Mouse (Mus musculus) forebrain, postnatal 0 days (tissue): ENCODE data around the gene Gm4498. TPM values are rescaled to one million over a fixed set of nuclear protein-coding genes. Genes with fewer than 3 reads are reported as not detected.
"Not testable (repeated sequence)": the region's sequence is repeated elsewhere in the genome, so short reads cannot be mapped to it uniquely, and the experiment has no call there.

Experiments used
- ATAC-seq: fragments of 200-750 bp; cut with Nextera tagmentation; 2 replicates; pipeline ENCODE4 v1.8.0; 2017; ENCODE audit warnings: mild to moderate bottlenecking, moderate library complexity
- DNase-seq: peaks from one replicate; pipeline ENCODE4 v3.0.0-alpha.2; 2015
- H3K27ac ChIP-seq: fragments of 300-500 bp; sonication (generic); 2 replicates; pipeline ENCODE4 v1.5.1; 2014; ENCODE audit warnings: low read depth, mild to moderate bottlenecking, antibody characterized with exemption, low read length, moderate library complexity, mixed read lengths
- H3K27me3 ChIP-seq: fragments of 300-500 bp; sonication (generic); 2 replicates; pipeline ENCODE4 v1.6.1; 2014; ENCODE audit warnings: mild to moderate bottlenecking, low read length, mixed read lengths; ENCODE audit not compliant: insufficient read depth
- H3K36me3 ChIP-seq: fragments of 300-500 bp; sonication (generic); 2 replicates; pipeline ENCODE4 v1.6.1; 2014; ENCODE audit warnings: mild to moderate bottlenecking, moderate library complexity; ENCODE audit not compliant: insufficient read depth
- H3K4me1 ChIP-seq: fragments of 300-500 bp; sonication (generic); 2 replicates; pipeline ENCODE4 v1.6.1; 2014; ENCODE audit warnings: antibody characterized with exemption; ENCODE audit not compliant: insufficient read depth
- H3K4me2 ChIP-seq: fragments of 300-500 bp; sonication (generic); 2 replicates; pipeline ENCODE4 v1.6.1; 2014; ENCODE audit warnings: low read depth, mild to moderate bottlenecking, moderate library complexity
- H3K4me3 ChIP-seq: fragments of 300-500 bp; sonication (generic); 2 replicates; pipeline ENCODE4 v1.5.1; 2014; ENCODE audit warnings: low read depth, low read length, mixed read lengths
- H3K9ac ChIP-seq: fragments of 300-500 bp; sonication (generic); 2 replicates; pipeline ENCODE4 v1.6.1; 2014; ENCODE audit warnings: mild to moderate bottlenecking
- H3K9me3 ChIP-seq: fragments of 300-500 bp; sonication (generic); 2 replicates; pipeline ENCODE4 v1.6.1; 2016; ENCODE audit warnings: low read length
- WGBS: fragments of 180-500 bp; shearing (Covaris S2); extraction: QIAGEN DNeasy Blood & Tissue Kit; methylation state at CpG from one replicate; pipeline ENCODE4 v1.1.7; 2014; 5-methylcytosine and 5-hydroxymethylcytosine counted together
- polyA plus RNA-seq: library from polyadenylated mRNA; unstranded; fragments of >200 nt; fragmentation: Nextera tagmentation; extraction: Ambion mirVana; gene quantifications from 2 replicates; pipeline ENCODE4 v1.2.1, GENCODE M21; 2015
- total RNA-seq: library from RNA; depleted of rRNA; stranded (reverse); fragments of >200 nt; gene quantifications from 2 replicates; pipeline ENCODE4 v1.2.3, GENCODE M21; 2014; rRNA removed

The Gm4498 gene
- not detected in 2 replicates for total RNA-seq
- not detected in 2 replicates for polyA plus RNA-seq

DNA sequence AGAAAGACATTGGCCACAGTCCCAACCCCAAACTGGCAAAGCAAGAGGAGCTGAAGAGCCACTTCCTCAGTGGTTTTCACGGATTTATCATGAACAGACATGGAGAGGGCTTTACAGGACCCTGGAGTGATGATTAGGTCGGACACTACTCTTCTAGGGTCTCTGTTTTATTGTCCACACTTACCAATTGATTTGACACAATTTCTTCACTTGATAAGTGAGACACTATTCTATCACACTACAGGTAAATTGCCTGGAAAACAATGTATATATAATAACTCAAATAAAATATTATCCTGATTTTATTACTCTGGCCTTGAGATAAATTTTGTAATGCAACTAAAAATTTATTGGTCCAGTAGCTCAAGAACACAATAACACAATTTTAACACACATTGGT lies at the start of gene Gm4498:
Gene Gm4498 (minus strand): TSS at position 101 of the 400 bp plus-strand sequence.
- no CpG with 5 or more reads among the region's 2 CpGs for WGBS
- not testable (repeated sequence) for H3K27me3 ChIP-seq, H3K36me3 ChIP-seq, DNase-seq, H3K9ac ChIP-seq, ATAC-seq, H3K27ac ChIP-seq, H3K4me2 ChIP-seq, H3K9me3 ChIP-seq, H3K4me3 ChIP-seq, H3K4me1 ChIP-seq

DNA sequence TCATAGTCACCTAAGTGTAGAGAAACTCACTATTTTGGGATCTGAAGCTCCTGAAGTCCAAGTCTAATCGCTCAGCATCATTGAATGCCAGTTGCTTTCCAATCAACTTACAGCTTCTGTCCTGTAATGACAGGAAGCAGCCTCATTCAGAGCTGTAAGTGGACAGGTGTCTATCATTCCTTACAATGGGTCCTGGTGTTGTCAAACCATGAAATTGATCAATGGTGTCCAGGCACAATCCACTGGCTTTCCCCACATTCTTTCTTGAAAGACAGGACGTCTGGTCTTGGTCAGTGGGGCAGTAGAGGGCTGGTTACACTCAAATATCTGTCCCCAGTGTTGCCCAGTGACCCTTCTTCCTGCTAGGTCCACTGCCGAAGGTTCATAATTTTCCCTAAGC lies 29.1 kb upstream of the Gm4498 start, which contains the start of gene Gm5890:
Gene Gm5890 (minus strand): TSS at position 101 of the 400 bp plus-strand sequence.
- DNase-seq, ATAC-seq, H3K36me3 ChIP-seq, H3K9me3 ChIP-seq, H3K27me3 ChIP-seq, H3K4me3 ChIP-seq, H3K9ac ChIP-seq, H3K27ac ChIP-seq, H3K4me2 ChIP-seq, H3K4me1 ChIP-seq: not testable (repeated sequence)
- no CpG with 5 or more reads among the region's 3 CpGs for WGBS

DNA sequence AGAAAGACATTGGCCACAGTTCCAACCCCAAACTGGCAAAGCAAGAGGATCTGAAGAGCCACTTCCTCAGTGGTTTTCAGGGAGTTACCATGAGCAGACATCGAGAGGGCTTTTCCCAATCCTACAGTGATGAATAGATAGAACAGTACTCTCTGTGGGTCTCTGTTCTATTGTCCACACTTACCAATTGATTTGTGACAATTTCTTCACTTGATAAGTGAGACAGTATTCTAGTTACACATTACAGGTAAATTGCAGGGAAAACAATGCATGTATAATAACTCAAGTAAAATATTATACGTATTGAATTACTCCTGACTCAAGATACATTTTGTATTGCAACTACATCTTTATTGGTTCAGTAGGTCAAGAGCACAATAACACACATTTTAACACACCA lies 28.1 kb downstream of the Gm4498 start, which contains the start of gene Gm6164:
Gene Gm6164 (minus strand): TSS at position 101 of the 400 bp plus-strand sequence.
- ATAC-seq, H3K36me3 ChIP-seq, H3K4me2 ChIP-seq, H3K9me3 ChIP-seq, H3K4me3 ChIP-seq, H3K27me3 ChIP-seq, DNase-seq, H3K27ac ChIP-seq, H3K9ac ChIP-seq, H3K4me1 ChIP-seq: not testable (repeated sequence)
- no CpG with 5 or more reads among the region's 2 CpGs for WGBS

DNA sequence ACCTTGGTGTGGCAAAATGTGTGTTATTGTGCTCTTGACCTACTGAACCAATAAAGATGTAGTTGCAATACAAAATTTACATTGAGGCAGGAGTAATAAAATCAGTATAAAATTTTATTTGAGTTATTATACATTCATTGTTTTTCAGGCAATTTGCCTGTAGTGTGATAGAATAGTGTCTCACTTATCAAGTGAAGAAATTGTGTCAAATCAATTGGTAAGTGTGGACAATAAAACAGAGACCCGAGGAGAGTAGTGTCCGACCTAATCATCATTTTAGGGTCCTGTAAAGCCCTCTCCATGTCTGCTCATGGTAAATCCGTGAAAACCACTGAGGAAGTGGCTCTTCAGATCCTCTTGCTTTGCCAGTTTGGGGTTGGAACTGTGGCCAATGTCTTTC lies 40.2 kb downstream of the Gm4498 start, which contains the start of gene Vmn1r95:
Gene Vmn1r95 (plus strand): TSS at position 301 of the 400 bp plus-strand sequence.
- not testable (repeated sequence) for DNase-seq, ATAC-seq

More for the DNA sequence above, 40.2 kb downstream of the Gm4498 start, which contains the start of gene Vmn1r95:
- H3K4me2 ChIP-seq, H3K27ac ChIP-seq, H3K27me3 ChIP-seq, H3K36me3 ChIP-seq, H3K4me3 ChIP-seq, H3K9me3 ChIP-seq, H3K4me1 ChIP-seq, H3K9ac ChIP-seq: not testable (repeated sequence)
- WGBS, result no CpG with 5 or more reads among the region's 3 CpGs

Other genes starting within 250 kb of the Gm4498 start
- not detected in 2 replicates for gene Nlrp9b, start 242.4 kb downstream of the Gm4498 start, total RNA-seq
- not detected in 2 replicates for gene Nlrp9b, start 242.4 kb downstream of the Gm4498 start, polyA plus RNA-seq
- gene Vmn1r91, start 134.1 kb downstream of the Gm4498 start, total RNA-seq, result not detected in 2 replicates
- gene Vmn1r91, start 134.1 kb downstream of the Gm4498 start, polyA plus RNA-seq, result not detected in 2 replicates
- gene Gm16442, start 111.2 kb downstream of the Gm4498 start, total RNA-seq, result not detected in 2 replicates
- not detected in 2 replicates for gene Gm16442, start 111.2 kb downstream of the Gm4498 start, polyA plus RNA-seq
- not detected in 2 replicates for gene Vmn1r93, start 94.7 kb downstream of the Gm4498 start, total RNA-seq
- not detected in 2 replicates for gene Vmn1r93, start 94.7 kb downstream of the Gm4498 start, polyA plus RNA-seq
- not detected in 2 replicates for gene Vmn1r94, start 65.5 kb downstream of the Gm4498 start, total RNA-seq
- not detected in 2 replicates for gene Vmn1r94, start 65.5 kb downstream of the Gm4498 start, polyA plus RNA-seq
- gene Vmn1r95, start 40.1 kb downstream of the Gm4498 start, total RNA-seq, result not detected in 2 replicates
- not detected in 2 replicates for gene Vmn1r95, start 40.1 kb downstream of the Gm4498 start, polyA plus RNA-seq
- gene Gm6164, start 28.2 kb downstream of the Gm4498 start, total RNA-seq, result not detected in 2 replicates
- gene Gm6164, start 28.2 kb downstream of the Gm4498 start, polyA plus RNA-seq, result not detected in 2 replicates
- gene Gm5890, start 29.0 kb upstream of the Gm4498 start, total RNA-seq, result not detected in 2 replicates
- not detected in 2 replicates for gene Gm5890, start 29.0 kb upstream of the Gm4498 start, polyA plus RNA-seq
- not detected in 2 replicates for gene Gm4133, start 100.2 kb upstream of the Gm4498 start, total RNA-seq
- not detected in 2 replicates for gene Gm4133, start 100.2 kb upstream of the Gm4498 start, polyA plus RNA-seq
- not detected in 2 replicates for gene Gm5728, start 141.6 kb upstream of the Gm4498 start, total RNA-seq
- gene Gm5728, start 141.6 kb upstream of the Gm4498 start, polyA plus RNA-seq, result not detected in 2 replicates
- not detected in 2 replicates for gene Vmn1r100, start 184.1 kb upstream of the Gm4498 start, total RNA-seq
- gene Vmn1r100, start 184.1 kb upstream of the Gm4498 start, polyA plus RNA-seq, result not detected in 2 replicates
- not detected in 2 replicates for gene Vmn1r101, start 208.8 kb upstream of the Gm4498 start, total RNA-seq
- gene Vmn1r101, start 208.8 kb upstream of the Gm4498 start, polyA plus RNA-seq, result not detected in 2 replicates
- gene Gm10670, start 241.1 kb upstream of the Gm4498 start, total RNA-seq, result not detected in 2 replicates
- gene Gm10670, start 241.1 kb upstream of the Gm4498 start, polyA plus RNA-seq, result not detected in 2 replicates